Mouse (Mus musculus) bone marrow, adult 2 months (tissue): Measurements from ENCODE around the gene Ube2cbp. TPM values are rescaled to one million over a fixed set of nuclear protein-coding genes. Genes with fewer than 3 reads are reported as not detected.

Source experiments
- H3K27ac ChIP-seq: fragments of 200-500 bp; 2 replicates; pipeline ENCODE4 v1.5.1; 2012; ENCODE audit warnings: low read depth, mild to moderate bottlenecking, control low read depth, inconsistent platforms, low read length; ENCODE audit not compliant: control insufficient read depth, poor library complexity, insufficient read depth
- H3K4me1 ChIP-seq: fragments of 200-500 bp; 2 replicates; pipeline ENCODE4 v1.6.1; 2011; ENCODE audit warnings: low read length; ENCODE audit not compliant: control insufficient read depth, insufficient read depth
- H3K4me3 ChIP-seq: fragments of 200-500 bp; replicated peaks from 2 replicates; pipeline ENCODE3; 2011; ENCODE audit warnings: mild to moderate bottlenecking, low read depth, low read length, control low read depth; ENCODE audit not compliant: control insufficient read depth
- CTCF ChIP-seq: fragments of 200-500 bp; IDR thresholded peaks from 2 replicates; pipeline ENCODE4 v1.5.1; 2011; ENCODE audit warnings: low read length, control low read depth; ENCODE audit not compliant: control insufficient read depth, insufficient read depth
- POLR2A ChIP-seq: fragments of 200-500 bp; IDR thresholded peaks from 2 replicates; pipeline ENCODE4 v1.6.1; 2011; ENCODE audit warnings: low read depth, mild to moderate bottlenecking, control low read depth, low read length, borderline replicate concordance; ENCODE audit not compliant: control insufficient read depth
- WGBS: fragments of 180-500 bp; shearing (Covaris S2); methylation state at CpG from one replicate; pipeline ENCODE4 v1.1.7; 2018; 5-methylcytosine and 5-hydroxymethylcytosine counted together
- polyA plus RNA-seq: library from polyadenylated mRNA; stranded (reverse); fragments of >200 nt; gene quantifications from 2 replicates; pipeline ENCODE4 v1.2.4, GENCODE M21; 2011; ENCODE audit warnings: low replicate concordance; ENCODE audit not compliant: missing spikeins, insufficient read depth, insufficient read length

The Ube2cbp gene
- polyA plus RNA-seq, 1 experiment = not detected

- TF ChIP-seq POLR2A (no peak), CTCF (no peak)
- no peak overlapping the region for H3K27ac ChIP-seq
Observed at GRCm38 (mm10) chr9:86395785-86396184, 69.0 kb downstream of the Ube2cbp start.

GRCm38 (mm10) chr9:86395012-86395411 is 69.7 kb downstream of the Ube2cbp start:
- Histone ChIP-seq H3K4me3 (no peak overlapping the region), H3K27ac (no peak overlapping the region), H3K4me1 (no peaks in the 10 kb centered on the region)
- 77% methylated on average over 1 of the region's 1 CpGs for WGBS
- TF ChIP-seq POLR2A (no peak), CTCF (no peak)

More at GRCm38 (mm10) chr9:86395785-86396184, 69.0 kb downstream of the Ube2cbp start:
- Histone ChIP-seq H3K4me3 (no peak overlapping the region), H3K4me1 (no peaks in the 10 kb centered on the region)
- whole genome bisulfite sequencing = 77% methylated on average over 6 of the region's 6 CpGs

GRCm38 (mm10) chr9:86393586-86394272 is 71.0 kb downstream of the Ube2cbp start:
- Histone ChIP-seq H3K27ac (no peak overlapping the region), H3K4me3 (no peak overlapping the region), H3K4me1 (no peaks in the 10 kb centered on the region)
- 30% methylated on average over 8 of the region's 8 CpGs for WGBS
- TF ChIP-seq POLR2A = no peak
- no peak for TF ChIP-seq CTCF

GRCm38 (mm10) chr9:86391467-86391866 is 73.3 kb downstream of the Ube2cbp start:
- TF ChIP-seq CTCF (no peak), POLR2A (no peak)
- Histone ChIP-seq H3K4me1 (no peaks in the 10 kb centered on the region), H3K4me3 (no peak overlapping the region), H3K27ac (no peak overlapping the region)

GRCm38 (mm10) chr9:86390713-86391112 is 74.0 kb downstream of the Ube2cbp start:
- H3K27ac ChIP-seq = no peak overlapping the region
- H3K4me1 ChIP-seq = no peaks in the 10 kb centered on the region
- H3K4me3 ChIP-seq = no peak overlapping the region
- 92% methylated on average over 2 of the region's 2 CpGs for WGBS
- TF ChIP-seq CTCF = no peak
- no peak for TF ChIP-seq POLR2A

GRCm38 (mm10) chr9:86388538-86388937 is 76.2 kb downstream of the Ube2cbp start:
- 75% methylated on average over 4 of the region's 4 CpGs for WGBS

GRCm38 (mm10) chr9:86376923-86377322 is 87.8 kb downstream of the Ube2cbp start:
- Histone ChIP-seq H3K4me3 (no peak overlapping the region), H3K4me1 (no peaks in the 10 kb centered on the region), H3K27ac (no peak overlapping the region)
- 51% methylated on average over 2 of the region's 2 CpGs for WGBS
- no peak for TF ChIP-seq POLR2A
- no peak for TF ChIP-seq CTCF

More at GRCm38 (mm10) chr9:86388538-86388937, 76.2 kb downstream of the Ube2cbp start:
- no peak overlapping the region for H3K27ac ChIP-seq
- H3K4me1 ChIP-seq = no peaks in the 10 kb centered on the region
- TF ChIP-seq POLR2A (no peak), CTCF (no peak)
- no peak overlapping the region for H3K4me3 ChIP-seq

- H3K4me3 ChIP-seq = no peak overlapping the region
- H3K4me1 ChIP-seq = no peaks in the 10 kb centered on the region
- H3K27ac ChIP-seq = no peak overlapping the region
- TF ChIP-seq POLR2A (no peak), CTCF (no peak)
- WGBS = 42% methylated on average over 12 of the region's 12 CpGs
Observed at GRCm38 (mm10) chr9:86372783-86373567, 91.8 kb downstream of the Ube2cbp start.
